Mouse (Mus musculus): Measurements from ENCODE around the gene Foxn1. TPM values are rescaled to one million over a fixed set of nuclear protein-coding genes. Genes with fewer than 3 reads are reported as not detected.

The Foxn1 gene
- polyA plus RNA-seq, 1 experiment from 2014 or later: not detected

GRCm38 (mm10) chr11:78408256-78409240 is 22.2 kb upstream of the Foxn1 start:
- no peaks in the 10 kb centered on the region for H3K36me3 ChIP-seq (ENCODE audit: control insufficient read depth, insufficient read depth, low read length)
- 85% methylated on average over 9 of the region's 9 CpGs for WGBS
- H3K27ac ChIP-seq (ENCODE audit: low read depth, low read length): no peak overlapping the region
- H3K9ac ChIP-seq (ENCODE audit: low read length): no peak overlapping the region
- DNase-seq (ENCODE audit: low spot score) (no peak), ATAC-seq (no peak)
- no peaks in the 10 kb centered on the region for H3K27me3 ChIP-seq (replicated peaks; ENCODE audit: control insufficient read depth, insufficient read depth, low read length)
- H3K9me3 ChIP-seq (replicated peaks; ENCODE audit: control insufficient read depth, low read length): no peaks in the 10 kb centered on the region
- no peak overlapping the region for H3K4me2 ChIP-seq (ENCODE audit: low read length)
- no peak overlapping the region for H3K4me3 ChIP-seq (ENCODE audit: low read depth, low read length)
- no peaks in the 10 kb centered on the region for H3K4me1 ChIP-seq (ENCODE audit: control insufficient read depth, insufficient read depth, low read length)

GRCm38 (mm10) chr11:78402062-78402461 is 15.7 kb upstream of the Foxn1 start:
- Histone ChIP-seq H3K4me2 (ENCODE audit: low read length) (no peak overlapping the region), H3K4me1 (ENCODE audit: control insufficient read depth, insufficient read depth, low read length) (no peaks in the 10 kb centered on the region), H3K36me3 (ENCODE audit: control insufficient read depth, insufficient read depth, low read length) (no peaks in the 10 kb centered on the region), H3K9me3 (replicated peaks; ENCODE audit: control insufficient read depth, low read length) (no peaks in the 10 kb centered on the region), H3K27ac (ENCODE audit: low read depth, low read length) (no peak overlapping the region), H3K4me3 (ENCODE audit: low read depth, low read length) (no peak overlapping the region), H3K9ac (ENCODE audit: low read length) (no peak overlapping the region), H3K27me3 (replicated peaks; ENCODE audit: control insufficient read depth, insufficient read depth, low read length) (no peaks in the 10 kb centered on the region)
- DNase-seq (ENCODE audit: low spot score): no peak
- WGBS: 78% methylated on average over 6 of the region's 6 CpGs
- no peak for ATAC-seq

- Histone ChIP-seq H3K27ac (ENCODE audit: low read depth, low read length) (no peak overlapping the region), H3K27me3 (replicated peaks; ENCODE audit: control insufficient read depth, insufficient read depth, low read length) (no peaks in the 10 kb centered on the region), H3K4me3 (ENCODE audit: low read depth, low read length) (no peak overlapping the region), H3K9ac (ENCODE audit: low read length) (no peak overlapping the region), H3K36me3 (ENCODE audit: control insufficient read depth, insufficient read depth, low read length) (no peaks in the 10 kb centered on the region), H3K9me3 (replicated peaks; ENCODE audit: control insufficient read depth, low read length) (no peaks in the 10 kb centered on the region), H3K4me1 (ENCODE audit: control insufficient read depth, insufficient read depth, low read length) (no peaks in the 10 kb centered on the region), H3K4me2 (ENCODE audit: low read length) (no peak overlapping the region)
- DNase-seq (ENCODE audit: low spot score) (no peak), ATAC-seq (no peak)
- WGBS: 80% methylated on average over 3 of the region's 3 CpGs
These were observed 15.1 kb upstream of the Foxn1 start for GRCm38 (mm10) chr11:78401469-78401868.

- Histone ChIP-seq H3K9ac (ENCODE audit: low read length) (no peak overlapping the region), H3K27me3 (replicated peaks; ENCODE audit: control insufficient read depth, insufficient read depth, low read length) (no peaks in the 10 kb centered on the region), H3K27ac (ENCODE audit: low read depth, low read length) (no peak overlapping the region), H3K36me3 (ENCODE audit: control insufficient read depth, insufficient read depth, low read length) (no peaks in the 10 kb centered on the region), H3K4me2 (ENCODE audit: low read length) (no peak overlapping the region), H3K9me3 (replicated peaks; ENCODE audit: control insufficient read depth, low read length) (no peaks in the 10 kb centered on the region), H3K4me3 (ENCODE audit: low read depth, low read length) (no peak overlapping the region), H3K4me1 (ENCODE audit: control insufficient read depth, insufficient read depth, low read length) (no peaks in the 10 kb centered on the region)
- DNase-seq (ENCODE audit: low spot score) (no peak), ATAC-seq (no peak)
- WGBS: 75% methylated on average over 3 of the region's 3 CpGs
These were observed 14.6 kb upstream of the Foxn1 start for GRCm38 (mm10) chr11:78400936-78401335.

- WGBS: 22% methylated on average over 8 of the region's 8 CpGs
- no peak overlapping the region for H3K27ac ChIP-seq (ENCODE audit: low read depth, low read length)
- no peaks in the 10 kb centered on the region for H3K36me3 ChIP-seq (ENCODE audit: control insufficient read depth, insufficient read depth, low read length)
- no peaks in the 10 kb centered on the region for H3K27me3 ChIP-seq (replicated peaks; ENCODE audit: control insufficient read depth, insufficient read depth, low read length)
- no peak overlapping the region for H3K9ac ChIP-seq (ENCODE audit: low read length)
- H3K4me2 ChIP-seq (ENCODE audit: low read length): no peak overlapping the region
- H3K4me1 ChIP-seq (ENCODE audit: control insufficient read depth, insufficient read depth, low read length): no peaks in the 10 kb centered on the region
- H3K4me3 ChIP-seq (ENCODE audit: low read depth, low read length): no peak overlapping the region
- DNase-seq (ENCODE audit: low spot score) (peak; percentile 79), ATAC-seq (no peak)
- H3K9me3 ChIP-seq (replicated peaks; ENCODE audit: control insufficient read depth, low read length): no peaks in the 10 kb centered on the region
These were observed 13.3 kb upstream of the Foxn1 start for GRCm38 (mm10) chr11:78399680-78400079.

- no peaks in the 10 kb centered on the region for H3K36me3 ChIP-seq (ENCODE audit: control insufficient read depth, insufficient read depth, low read length)
- H3K27me3 ChIP-seq (replicated peaks; ENCODE audit: control insufficient read depth, insufficient read depth, low read length): no peaks in the 10 kb centered on the region
- DNase-seq (ENCODE audit: low spot score): no peak
- ATAC-seq: no peak
- H3K4me1 ChIP-seq (ENCODE audit: control insufficient read depth, insufficient read depth, low read length): no peaks in the 10 kb centered on the region
- H3K9me3 ChIP-seq (replicated peaks; ENCODE audit: control insufficient read depth, low read length): no peaks in the 10 kb centered on the region
- H3K4me2 ChIP-seq (ENCODE audit: low read length): no peak overlapping the region
- H3K4me3 ChIP-seq (ENCODE audit: low read depth, low read length): no peak overlapping the region
- H3K27ac ChIP-seq (ENCODE audit: low read depth, low read length): no peak overlapping the region
- 73% methylated on average over 6 of the region's 6 CpGs for WGBS
- no peak overlapping the region for H3K9ac ChIP-seq (ENCODE audit: low read length)
These were observed 11.9 kb upstream of the Foxn1 start for GRCm38 (mm10) chr11:78398212-78398611.

- 14% methylated on average over 18 of the region's 18 CpGs for WGBS
- no peaks in the 10 kb centered on the region for H3K36me3 ChIP-seq (ENCODE audit: control insufficient read depth, insufficient read depth, low read length)
- no peaks in the 10 kb centered on the region for H3K9me3 ChIP-seq (replicated peaks; ENCODE audit: control insufficient read depth, low read length)
- no peaks in the 10 kb centered on the region for H3K4me1 ChIP-seq (ENCODE audit: control insufficient read depth, insufficient read depth, low read length)
- no peak overlapping the region for H3K4me3 ChIP-seq (ENCODE audit: low read depth, low read length)
- H3K4me2 ChIP-seq (ENCODE audit: low read length): peak overlapping the region; percentile 27
- H3K27ac ChIP-seq (ENCODE audit: low read depth, low read length): no peak overlapping the region
- peak; percentile 86 for DNase-seq (ENCODE audit: low spot score)
- ATAC-seq: peak; percentile 26; the same call in 1 of the 2 replicates
- H3K27me3 ChIP-seq (replicated peaks; ENCODE audit: control insufficient read depth, insufficient read depth, low read length): no peaks in the 10 kb centered on the region
- peak overlapping the region; percentile 3; the same call in 1 of the 2 replicates for H3K9ac ChIP-seq (ENCODE audit: low read length)
These were observed 11.0 kb upstream of the Foxn1 start for GRCm38 (mm10) chr11:78397397-78397796.

GRCm38 (mm10) chr11:78396950-78397349 is 10.6 kb upstream of the Foxn1 start:
- no peak overlapping the region for H3K4me3 ChIP-seq (ENCODE audit: low read depth, low read length)

GRCm38 (mm10) chr11:78392728-78393127 is 6.4 kb upstream of the Foxn1 start:
- no peaks in the 10 kb centered on the region for H3K27me3 ChIP-seq (replicated peaks; ENCODE audit: control insufficient read depth, insufficient read depth, low read length)
- no peaks in the 10 kb centered on the region for H3K9me3 ChIP-seq (replicated peaks; ENCODE audit: control insufficient read depth, low read length)
- no peak for DNase-seq (ENCODE audit: low spot score)
- ATAC-seq: no peak
- WGBS: 84% methylated on average over 3 of the region's 3 CpGs
- no peaks in the 10 kb centered on the region for H3K4me1 ChIP-seq (ENCODE audit: control insufficient read depth, insufficient read depth, low read length)
- no peak overlapping the region for H3K27ac ChIP-seq (ENCODE audit: low read depth, low read length)
- no peak overlapping the region for H3K4me3 ChIP-seq (ENCODE audit: low read depth, low read length)
- no peak overlapping the region for H3K9ac ChIP-seq (ENCODE audit: low read length)
- no peaks in the 10 kb centered on the region for H3K36me3 ChIP-seq (ENCODE audit: control insufficient read depth, insufficient read depth, low read length)
- H3K4me2 ChIP-seq (ENCODE audit: low read length): no peak overlapping the region

More at GRCm38 (mm10) chr11:78396950-78397349, 10.6 kb upstream of the Foxn1 start:
- Histone ChIP-seq H3K27me3 (replicated peaks; ENCODE audit: control insufficient read depth, insufficient read depth, low read length) (no peaks in the 10 kb centered on the region), H3K4me1 (ENCODE audit: control insufficient read depth, insufficient read depth, low read length) (no peaks in the 10 kb centered on the region), H3K36me3 (ENCODE audit: control insufficient read depth, insufficient read depth, low read length) (no peaks in the 10 kb centered on the region), H3K9me3 (replicated peaks; ENCODE audit: control insufficient read depth, low read length) (no peaks in the 10 kb centered on the region), H3K4me2 (ENCODE audit: low read length) (peak overlapping the region; percentile 27), H3K9ac (ENCODE audit: low read length) (peak overlapping the region; percentile 3; the same call in 1 of the 2 replicates), H3K27ac (ENCODE audit: low read depth, low read length) (no peak overlapping the region)
- DNase-seq (ENCODE audit: low spot score) (no peak), ATAC-seq (no peak)
- WGBS: 34% methylated on average over 11 of the region's 11 CpGs

Data from forebrain, embryonic 14.5 days (tissue).